Mouse (Mus musculus) embryonic facial prominence, embryonic 12.5 days (tissue): ENCODE results near the gene Tmem169. TPM values are rescaled to one million over a fixed set of nuclear protein-coding genes. Genes with fewer than 3 reads are reported as not detected.

Source experiments
- ATAC-seq: fragments of 200-750 bp; cut with Nextera tagmentation; 2 replicates; pipeline ENCODE4 v1.8.0; 2017; ENCODE audit not compliant: insufficient number of reproducible peaks, insufficient read depth, low FRiP score, low TSS enrichment
- H3K27ac ChIP-seq: fragments of 300-500 bp; sonication (generic); 2 replicates; pipeline ENCODE4 v1.5.1; 2016; ENCODE audit warnings: mild to moderate bottlenecking
- H3K27me3 ChIP-seq: fragments of 300-500 bp; sonication (generic); 2 replicates; pipeline ENCODE4 v1.6.1; 2016; ENCODE audit warnings: mild to moderate bottlenecking, moderate library complexity
- H3K36me3 ChIP-seq: fragments of 300-500 bp; sonication (generic); 2 replicates; pipeline ENCODE4 v1.6.1; 2016; ENCODE audit warnings: mild to moderate bottlenecking
- H3K4me1 ChIP-seq: fragments of 300-500 bp; sonication (generic); 2 replicates; pipeline ENCODE4 v1.6.1; 2016
- H3K4me2 ChIP-seq: fragments of 300-500 bp; sonication (generic); replicated peaks from 2 replicates; pipeline ENCODE4 v1.6.1; 2016; ENCODE audit warnings: mild to moderate bottlenecking, moderate library complexity
- H3K4me3 ChIP-seq: fragments of 300-500 bp; sonication (generic); 2 replicates; pipeline ENCODE4 v1.5.1; 2016; ENCODE audit warnings: mild to moderate bottlenecking
- H3K9ac ChIP-seq: fragments of 300-500 bp; sonication (generic); 2 replicates; pipeline ENCODE4 v1.6.1; 2016; ENCODE audit warnings: mild to moderate bottlenecking, moderate library complexity
- H3K9me3 ChIP-seq: fragments of 300-500 bp; sonication (generic); 2 replicates; pipeline ENCODE4 v1.6.1; 2016; ENCODE audit warnings: mild to moderate bottlenecking, moderate library complexity
- WGBS: fragments of 180-500 bp; shearing (Covaris S2); methylation state at CpG from one replicate; pipeline ENCODE4 v1.1.7; 2016; 5-methylcytosine and 5-hydroxymethylcytosine counted together
- polyA plus RNA-seq: library from polyadenylated mRNA; unstranded; fragments of >200 nt; fragmentation: Nextera tagmentation; extraction: Ambion mirVana; gene quantifications from 2 replicates; pipeline ENCODE4 v1.2.1, GENCODE M21; 2016

Tmem169 gene
- polyA plus RNA-seq, 1 experiment from 2014 or later: 7.9 TPM

GRCm38 (mm10) chr1:72253881-72254491, 30.2 kb upstream of the Tmem169 start:
- ATAC-seq: no peak
- Histone ChIP-seq H3K4me3 (peak overlapping the region; percentile 41), H3K9me3 (no peaks in the 10 kb centered on the region), H3K4me2 (peak overlapping the region; percentile 64), H3K27ac (peak overlapping the region; percentile 91), H3K9ac (0 out of 2 replicates have a peak overlapping the region, but pooled peaks have one; percentile 42), H3K27me3 (no peaks in the 10 kb centered on the region), H3K36me3 (no peaks in the 10 kb centered on the region), H3K4me1 (peaks cover 5% of the 10 kb centered on the region; the same call in 1 of the 2 replicates)
- 31% methylated on average over 11 of the region's 11 CpGs for WGBS

GRCm38 (mm10) chr1:72254545-72255061, 29.6 kb upstream of the Tmem169 start:
- ATAC-seq: peak; percentile 83
- Histone ChIP-seq H3K27me3 (no peaks in the 10 kb centered on the region), H3K9me3 (no peaks in the 10 kb centered on the region), H3K4me3 (peak overlapping the region; percentile 41), H3K4me2 (peak overlapping the region; percentile 64), H3K36me3 (no peaks in the 10 kb centered on the region), H3K4me1 (peaks cover 5% of the 10 kb centered on the region; the same call in 1 of the 2 replicates), H3K9ac (peak overlapping the region; percentile 42; the same call in 1 of the 2 replicates), H3K27ac (peak overlapping the region; percentile 91)
- WGBS: 2% methylated on average over 35 of the region's 35 CpGs

DNA sequence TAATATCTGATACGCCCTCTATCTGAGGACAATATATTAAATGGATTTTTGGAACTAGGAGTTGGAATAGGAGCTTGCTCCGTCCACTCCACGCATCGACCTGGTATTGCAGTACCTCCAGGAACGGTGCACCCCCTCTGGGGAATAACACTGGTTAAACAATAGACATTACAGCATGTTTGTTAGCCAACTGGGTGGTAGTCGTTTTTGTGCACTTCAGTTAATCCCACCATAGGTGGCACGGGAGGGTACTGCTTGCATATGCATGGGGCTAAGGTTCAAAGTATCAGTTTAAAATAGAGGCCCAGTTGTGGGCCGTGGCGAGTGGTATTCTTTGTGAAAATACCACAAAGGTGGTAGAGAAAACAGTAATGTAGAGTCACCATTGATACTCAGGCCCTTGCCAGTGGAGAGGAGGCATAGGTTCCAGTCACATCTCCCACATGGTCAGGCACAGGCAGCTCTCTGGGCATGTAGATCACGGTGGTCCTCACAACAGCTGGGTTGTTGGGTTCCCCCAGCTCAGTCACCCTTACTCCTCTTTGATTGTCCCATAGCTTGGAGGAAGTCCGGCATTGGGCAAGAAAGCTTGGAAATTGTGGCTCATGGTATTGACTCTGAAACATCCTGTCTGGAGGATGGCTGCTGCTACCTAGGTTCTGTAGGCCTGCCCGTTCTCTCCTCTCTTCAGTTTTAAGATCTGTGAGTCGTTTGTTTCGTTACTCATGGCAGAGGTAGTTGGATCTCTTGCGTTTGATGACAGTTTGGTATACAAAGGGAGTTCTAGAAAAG, 28.9 kb upstream of the Tmem169 start:
- WGBS: 4% methylated on average over 15 of the region's 15 CpGs
- H3K36me3 ChIP-seq: no peaks in the 10 kb centered on the region
- peak overlapping the region; percentile 41 for H3K4me3 ChIP-seq
- H3K4me2 ChIP-seq: peak overlapping the region; percentile 64
- ATAC-seq: peak; percentile 92
- peak overlapping the region; percentile 91 for H3K27ac ChIP-seq
- H3K27me3 ChIP-seq: no peaks in the 10 kb centered on the region
- H3K9me3 ChIP-seq: no peaks in the 10 kb centered on the region
- no peak overlapping the region for H3K9ac ChIP-seq
- H3K4me1 ChIP-seq: peaks cover 5% of the 10 kb centered on the region; the same call in 1 of the 2 replicates

GRCm38 (mm10) chr1:72255854-72256175, 28.4 kb upstream of the Tmem169 start:
- WGBS: 30% methylated on average over 11 of the region's 11 CpGs

DNA sequence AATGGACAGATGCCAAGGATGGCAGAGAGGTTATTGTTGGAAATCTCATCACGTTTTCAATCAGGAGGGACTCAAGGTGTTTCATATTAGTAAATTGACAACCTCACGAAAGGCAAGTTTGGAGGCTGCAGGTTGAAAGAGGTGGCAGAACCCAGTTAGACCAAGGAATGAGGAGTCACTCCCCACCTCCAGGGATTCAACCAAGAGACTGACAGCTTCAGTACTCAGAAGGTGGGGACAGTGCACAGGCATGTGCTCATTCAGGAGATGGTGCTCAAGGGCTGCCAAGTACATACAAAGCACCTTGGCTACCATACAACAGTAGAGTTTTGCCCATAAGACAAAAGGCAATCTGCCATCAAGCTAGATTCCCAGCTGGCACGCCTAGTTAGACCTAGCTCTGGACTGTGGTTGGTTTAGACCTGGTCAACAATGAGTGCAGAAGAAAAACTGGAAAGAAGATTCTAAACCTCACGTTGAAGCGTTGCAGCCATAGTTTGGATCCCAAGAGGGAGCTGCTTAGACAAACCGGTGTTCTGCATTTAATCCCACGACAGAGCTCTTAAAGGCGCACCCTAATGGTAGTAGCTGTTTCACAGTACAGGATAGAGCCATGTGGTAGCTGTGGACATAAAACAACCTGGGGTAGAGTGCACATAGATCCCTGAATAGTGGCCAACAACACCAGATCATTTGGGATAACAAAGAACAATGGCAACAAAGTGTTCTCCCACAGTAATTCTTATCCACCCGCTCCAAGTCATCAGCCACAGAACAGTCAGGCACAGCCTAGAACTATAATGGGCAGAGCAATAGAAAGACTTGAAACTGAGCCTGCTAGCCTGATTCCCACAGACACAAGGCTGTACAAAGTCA, 27.6 kb upstream of the Tmem169 start:
- ATAC-seq: no peak
- peaks cover under 1% of the 10 kb centered on the region; the same call in 1 of the 2 replicates for H3K36me3 ChIP-seq
- WGBS: 79% methylated on average over 9 of the region's 9 CpGs
- no peak overlapping the region for H3K4me3 ChIP-seq
- H3K9me3 ChIP-seq: no peaks in the 10 kb centered on the region
- H3K4me1 ChIP-seq: peaks cover 5% of the 10 kb centered on the region; the same call in 1 of the 2 replicates
- H3K27ac ChIP-seq: no peak overlapping the region
- H3K4me2 ChIP-seq: peak overlapping the region; percentile 64
- no peak overlapping the region for H3K9ac ChIP-seq
- no peaks in the 10 kb centered on the region for H3K27me3 ChIP-seq

More at GRCm38 (mm10) chr1:72255854-72256175, 28.4 kb upstream of the Tmem169 start:
- Histone ChIP-seq H3K27me3 (no peaks in the 10 kb centered on the region), H3K27ac (peak overlapping the region; percentile 91), H3K4me3 (peak overlapping the region; percentile 41; the same call in 1 of the 2 replicates), H3K4me1 (peaks cover 5% of the 10 kb centered on the region; the same call in 1 of the 2 replicates), H3K9ac (no peak overlapping the region), H3K4me2 (peak overlapping the region; percentile 64), H3K9me3 (no peaks in the 10 kb centered on the region), H3K36me3 (no peaks in the 10 kb centered on the region)
- ATAC-seq: no peak

DNA sequence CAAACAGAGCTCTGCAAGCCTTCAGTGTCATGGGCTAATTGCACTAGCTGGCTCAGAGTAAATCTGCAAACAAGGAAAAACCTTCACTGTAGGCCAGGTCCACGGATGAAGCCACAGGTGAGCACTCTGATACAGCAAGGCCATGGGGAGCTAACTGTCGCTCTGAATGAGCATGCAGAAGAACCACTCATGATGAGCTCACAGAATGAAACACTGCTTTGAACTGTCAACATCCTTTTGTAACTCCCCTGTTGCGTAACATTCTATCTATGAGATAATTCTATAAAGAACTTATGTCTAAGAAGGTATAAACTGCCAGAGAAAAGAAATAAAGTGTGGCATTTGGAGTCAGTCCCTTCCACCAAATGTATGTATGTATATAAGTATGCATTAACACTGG, 21.1 kb upstream of the Tmem169 start:
- no peaks in the 10 kb centered on the region for H3K9me3 ChIP-seq

GRCm38 (mm10) chr1:72278085-72278484, 6.1 kb upstream of the Tmem169 start:
- 90% methylated on average over 3 of the region's 3 CpGs for WGBS
- no peak overlapping the region for H3K9ac ChIP-seq
- H3K4me3 ChIP-seq: no peak overlapping the region
- H3K9me3 ChIP-seq: no peaks in the 10 kb centered on the region
- no peak overlapping the region for H3K4me2 ChIP-seq
- H3K27ac ChIP-seq: no peak overlapping the region
- ATAC-seq: no peak
- peaks cover 14% of the 10 kb centered on the region for H3K36me3 ChIP-seq
- no peaks in the 10 kb centered on the region for H3K27me3 ChIP-seq
- H3K4me1 ChIP-seq: no peaks in the 10 kb centered on the region

More for the DNA sequence above, 21.1 kb upstream of the Tmem169 start:
- peaks cover 19% of the 10 kb centered on the region for H3K36me3 ChIP-seq
- no peak overlapping the region for H3K4me2 ChIP-seq
- no peak for ATAC-seq
- H3K9ac ChIP-seq: no peak overlapping the region
- H3K27me3 ChIP-seq: no peaks in the 10 kb centered on the region
- no peaks in the 10 kb centered on the region for H3K4me1 ChIP-seq
- 96% methylated on average over 3 of the region's 3 CpGs for WGBS
- H3K4me3 ChIP-seq: no peak overlapping the region
- H3K27ac ChIP-seq: no peak overlapping the region

GRCm38 (mm10) chr1:72282604-72283003, 1.6 kb upstream of the Tmem169 start:
- H3K4me2 ChIP-seq: no peak overlapping the region
- H3K27me3 ChIP-seq: no peaks in the 10 kb centered on the region
- ATAC-seq: no peak
- no peak overlapping the region for H3K4me3 ChIP-seq
- 91% methylated on average over 1 of the region's 1 CpGs for WGBS
- no peak overlapping the region for H3K27ac ChIP-seq
- H3K4me1 ChIP-seq: peaks cover 9% of the 10 kb centered on the region; the same call in 1 of the 2 replicates
- no peaks in the 10 kb centered on the region for H3K9me3 ChIP-seq
- no peaks in the 10 kb centered on the region for H3K36me3 ChIP-seq
- H3K9ac ChIP-seq: no peak overlapping the region

DNA sequence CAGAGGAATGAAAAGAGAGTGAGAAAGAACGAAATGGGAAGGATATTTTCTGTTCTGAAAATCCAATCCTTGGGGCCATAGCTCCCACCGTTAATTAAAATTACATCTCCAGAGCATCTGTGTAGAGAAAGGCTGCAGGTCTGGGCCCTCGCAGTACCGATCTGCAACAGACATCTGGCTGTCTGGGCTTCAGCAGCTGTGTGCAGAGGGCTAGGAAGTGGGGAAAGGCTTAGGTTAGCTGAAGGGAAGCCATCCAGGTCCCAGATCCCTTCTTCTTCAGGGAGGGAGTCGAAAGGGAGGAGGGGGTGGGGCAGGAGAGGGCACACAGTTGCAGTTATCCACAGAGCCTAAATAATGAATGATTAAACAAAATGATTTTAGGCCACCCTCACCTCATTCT, 370 bp downstream of the Tmem169 start:
- peaks cover 9% of the 10 kb centered on the region; the same call in 1 of the 2 replicates for H3K4me1 ChIP-seq
- H3K9ac ChIP-seq: peak overlapping the region; percentile 54
- peak overlapping the region; percentile 68 for H3K4me3 ChIP-seq
- no peaks in the 10 kb centered on the region for H3K36me3 ChIP-seq
- H3K4me2 ChIP-seq: peak overlapping the region; percentile 82
- no peaks in the 10 kb centered on the region for H3K9me3 ChIP-seq
- 4% methylated on average over 5 of the region's 5 CpGs for WGBS
- H3K27ac ChIP-seq: peak overlapping the region; percentile 41; the same call in 1 of the 2 replicates
- H3K27me3 ChIP-seq: no peaks in the 10 kb centered on the region
- ATAC-seq: peak; percentile 44; the same call in 1 of the 2 replicates

GRCm38 (mm10) chr1:72286904-72287303, 2.7 kb downstream of the Tmem169 start:
- 27% methylated on average over 5 of the region's 5 CpGs for WGBS
- Histone ChIP-seq H3K27ac (0 out of 2 replicates have a peak overlapping the region, but pooled peaks have one; percentile 17), H3K4me1 (peaks cover 9% of the 10 kb centered on the region; the same call in 1 of the 2 replicates), H3K27me3 (no peaks in the 10 kb centered on the region), H3K4me2 (no peak overlapping the region), H3K9ac (no peak overlapping the region), H3K36me3 (no peaks in the 10 kb centered on the region), H3K9me3 (no peaks in the 10 kb centered on the region), H3K4me3 (no peak overlapping the region)
- no peak for ATAC-seq

DNA sequence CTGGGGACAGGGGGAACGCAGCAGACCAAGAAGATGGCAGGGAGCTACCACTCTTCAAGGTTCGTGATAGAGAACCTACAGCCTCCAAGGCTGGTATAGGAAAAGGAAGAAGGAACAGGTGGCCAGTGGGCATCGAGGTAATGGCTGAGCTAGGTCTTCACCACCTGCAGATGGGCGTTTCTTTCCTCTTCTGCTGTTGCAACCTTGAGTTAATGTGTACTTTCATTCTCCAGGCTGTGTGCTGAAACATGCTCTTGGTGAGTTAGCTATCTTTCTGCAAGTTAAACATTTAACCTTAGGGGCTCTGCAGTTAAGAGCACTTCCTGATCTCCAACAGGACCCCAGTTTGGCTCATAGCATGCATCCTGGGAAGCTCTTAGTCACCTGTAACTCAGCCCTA, 3.7 kb downstream of the Tmem169 start:
- Histone ChIP-seq H3K27ac (no peak overlapping the region), H3K27me3 (no peaks in the 10 kb centered on the region), H3K36me3 (no peaks in the 10 kb centered on the region), H3K4me2 (no peak overlapping the region), H3K4me1 (peaks cover 9% of the 10 kb centered on the region; the same call in 1 of the 2 replicates), H3K9me3 (no peaks in the 10 kb centered on the region), H3K9ac (no peak overlapping the region), H3K4me3 (no peak overlapping the region)
- 82% methylated on average over 4 of the region's 4 CpGs for WGBS
- ATAC-seq: no peak
